Mouse (Mus musculus) CD4-positive naive resting alpha-beta T cell, adult 76 days (primary cell): ENCODE data around the gene 1700012B07Rik. TPM values are rescaled to one million over a fixed set of nuclear protein-coding genes. Genes with fewer than 3 reads are reported as not detected.

Experiments
- total RNA-seq: library from RNA; stranded (reverse); gene quantifications from one replicate; pipeline ENCODE4 v1.2.4, GENCODE M21; 2023

The 1700012B07Rik gene
- not detected for total RNA-seq

GRCm38 (mm10) chr11:109827946-109828345 is at the start of gene 1700012B07Rik:
Gene 1700012B07Rik (minus strand): TSS chr11:109828046.

Other genes starting within 250 kb of the 1700012B07Rik start
- gene Wipi1, start 216.1 kb downstream of the 1700012B07Rik start, total RNA-seq: 1.3 TPM
- 346 TPM for gene Prkar1a, start 178.6 kb downstream of the 1700012B07Rik start, total RNA-seq
- not detected for gene Fam20a, start 105.8 kb downstream of the 1700012B07Rik start, total RNA-seq
- not detected for gene Abca8b, start 167.8 kb upstream of the 1700012B07Rik start, total RNA-seq